Mouse (Mus musculus) lung, postnatal 25 days (tissue): ENCODE measurements at regions not wholly inside any gene's neighbourhood (a gene's known extent, or its start where the extent isn't known, plus 50 kb on each side); places are given as distances from the start of the nearest gene placed in this dataset.
A peak's percentile ranks its signal among the peaks of the same experiment; 100 is the strongest.
"Not testable (repeated sequence)": the region's sequence is repeated elsewhere in the genome, so short reads cannot be mapped to it uniquely, and the experiment has no call there.

Experiments
- DNase-seq: peaks from one replicate; pipeline ENCODE4 v3.0.0; 2022; ENCODE audit warnings: low spot score

GRCm38 (mm10) chr2:133748493-133748892 is 196.5 kb downstream of the Bmp2 start:
- no peak for DNase-seq

GRCm38 (mm10) chr2:133749846-133750637 is 198.1 kb downstream of the Bmp2 start:
- DNase-seq = no peak

GRCm38 (mm10) chr2:133754088-133754487 is 202.1 kb downstream of the Bmp2 start:
- DNase-seq = no peak

- DNase-seq = peak; percentile 89
These were observed 209.5 kb downstream of the Bmp2 start for GRCm38 (mm10) chr2:133761496-133761895.

- DNase-seq = no peak
These were observed 216.6 kb downstream of the Bmp2 start for GRCm38 (mm10) chr2:133768546-133768945.

GRCm38 (mm10) chr2:133783588-133784342 is 231.8 kb downstream of the Bmp2 start:
- peak; percentile 14 for DNase-seq

- DNase-seq = no peak
These were observed 239.1 kb downstream of the Bmp2 start for GRCm38 (mm10) chr2:133791031-133791430.

- peak; percentile 6 for DNase-seq
These were observed 241.3 kb downstream of the Bmp2 start for GRCm38 (mm10) chr2:133793293-133793692.

- no peak for DNase-seq
These were observed 250.7 kb downstream of the Bmp2 start for GRCm38 (mm10) chr2:133802666-133803065.

GRCm38 (mm10) chr2:133821418-133821817 is 269.5 kb downstream of the Bmp2 start:
- DNase-seq = peak; percentile 4

GRCm38 (mm10) chr2:133829406-133829805 is 277.4 kb downstream of the Bmp2 start:
- peak; percentile 5 for DNase-seq

GRCm38 (mm10) chr2:133850485-133850884 is 298.5 kb downstream of the Bmp2 start:
- DNase-seq = no peak

- not testable (repeated sequence) for DNase-seq
These were observed 323.0 kb downstream of the Bmp2 start for GRCm38 (mm10) chr2:133874982-133875381.

GRCm38 (mm10) chr2:133883682-133884081 is 331.7 kb downstream of the Bmp2 start:
- no peak for DNase-seq

- peak; percentile 1 for DNase-seq
These were observed 354.3 kb downstream of the Bmp2 start for GRCm38 (mm10) chr2:133906269-133906668.
